Mouse (Mus musculus): ENCODE measurements around the gene Creg2.
"Not testable (repeated sequence)": the region's sequence is repeated elsewhere in the genome, so short reads cannot be mapped to it uniquely, and the experiment has no call there.

The Creg2 gene

GRCm38 (mm10) chr1:39650435-39651240, 636 bp downstream of the Creg2 start:
- peak; percentile 82 for DNase-seq (ENCODE audit: low spot score)

GRCm38 (mm10) chr1:39649691-39650434, 1.4 kb downstream of the Creg2 start:
- DNase-seq (ENCODE audit: low spot score): peak; percentile 48

- DNase-seq (ENCODE audit: low spot score): no peak
These were observed 2.7 kb downstream of the Creg2 start for GRCm38 (mm10) chr1:39648584-39648983.

- no peak for DNase-seq (ENCODE audit: low spot score)
These were observed 5.1 kb downstream of the Creg2 start for GRCm38 (mm10) chr1:39645905-39646759.

DNA sequence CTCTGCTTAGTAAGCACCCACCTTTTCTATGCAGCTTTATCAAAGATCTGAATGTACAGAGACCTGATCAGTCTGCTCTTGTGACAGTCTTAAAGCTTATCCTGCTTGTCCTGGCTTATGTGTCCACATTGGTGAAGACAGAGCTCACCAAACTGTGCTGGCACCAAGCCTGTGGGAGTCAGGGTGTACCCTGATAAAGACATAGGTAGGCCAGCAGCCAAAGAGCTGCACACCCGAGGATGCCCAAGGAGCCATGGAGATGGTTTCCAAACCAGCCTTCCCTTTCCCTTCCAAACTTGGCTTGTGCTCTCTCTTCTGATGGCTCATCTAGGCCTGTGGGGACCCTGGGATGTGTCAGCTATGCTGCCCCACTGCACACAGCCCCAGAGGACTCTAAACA, 6.9 kb downstream of the Creg2 start:
- no peak for DNase-seq (ENCODE audit: low spot score)

- DNase-seq (ENCODE audit: low spot score): no peak
These were observed 9.6 kb downstream of the Creg2 start for GRCm38 (mm10) chr1:39641667-39642066.

DNA sequence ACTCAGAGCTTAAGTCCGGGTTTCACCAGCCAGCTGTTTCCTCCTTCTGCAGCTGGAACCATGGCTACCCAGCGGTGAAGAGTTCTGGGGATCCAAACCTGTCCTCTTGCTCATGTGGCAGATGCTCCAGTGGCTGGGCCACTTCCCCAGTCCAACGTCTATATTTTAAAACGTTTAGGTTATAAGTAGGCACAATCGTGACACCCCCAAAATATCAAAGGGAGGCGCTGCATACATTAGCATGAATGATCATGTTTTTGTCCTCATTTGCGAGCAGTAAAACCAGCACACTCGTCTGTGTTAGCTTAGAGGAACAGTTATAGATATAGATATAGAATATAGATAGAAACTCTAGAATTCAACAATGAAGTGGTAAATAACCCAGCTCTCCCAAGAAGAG, 14.1 kb downstream of the Creg2 start:
- DNase-seq (ENCODE audit: low spot score): no peak

DNA sequence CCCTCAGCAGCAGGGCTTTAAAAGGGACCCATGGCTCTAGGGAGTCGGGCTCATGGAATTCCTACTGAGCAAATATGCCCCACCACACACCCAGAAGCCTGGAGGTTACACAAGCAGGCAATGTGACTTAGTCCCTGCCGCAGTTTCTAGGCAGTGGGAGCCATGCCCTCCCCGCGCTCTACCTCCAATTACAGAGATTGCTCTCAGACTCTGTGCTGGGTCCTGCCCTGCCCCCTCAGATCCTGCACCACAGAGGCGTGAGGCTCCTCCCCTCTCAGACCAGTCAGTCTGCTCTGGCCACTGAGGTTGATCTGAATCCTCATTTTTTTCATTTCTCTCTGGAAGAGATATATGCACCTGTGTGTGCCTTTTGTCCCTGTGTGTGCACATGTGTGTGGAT, 14.6 kb downstream of the Creg2 start:
- no peak for DNase-seq (ENCODE audit: low spot score)

- DNase-seq (ENCODE audit: low spot score): no peak
These were observed 15.1 kb downstream of the Creg2 start for GRCm38 (mm10) chr1:39636196-39636595.

DNA sequence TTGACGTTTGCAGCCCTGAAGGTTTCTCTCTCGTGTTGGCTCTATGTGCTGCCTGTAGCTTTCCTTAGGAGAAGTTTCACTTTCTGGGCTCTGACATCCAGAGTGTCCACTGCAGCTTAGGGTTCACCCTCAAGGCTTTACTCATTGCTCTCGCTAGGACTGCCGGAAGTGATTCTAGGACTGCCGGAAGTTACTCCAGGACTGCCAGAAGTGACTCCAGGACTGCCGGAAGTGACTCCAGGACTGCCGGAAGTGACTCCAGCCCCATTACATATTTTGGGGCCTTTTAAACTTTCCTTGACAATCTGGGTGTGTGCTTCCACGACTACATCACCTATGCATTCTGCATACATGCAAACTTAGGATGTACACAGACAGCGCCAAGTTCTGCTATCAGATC, 22.7 kb downstream of the Creg2 start:
- no peak for DNase-seq (ENCODE audit: low spot score)

- no peak for DNase-seq (ENCODE audit: low spot score)
These were observed 25.8 kb downstream of the Creg2 start for GRCm38 (mm10) chr1:39625491-39625890.

- DNase-seq (ENCODE audit: low spot score): no peak
These were observed 27.5 kb downstream of the Creg2 start for GRCm38 (mm10) chr1:39623729-39624128.

GRCm38 (mm10) chr1:39623106-39623505, 28.2 kb downstream of the Creg2 start:
- DNase-seq (ENCODE audit: low spot score): no peak

DNA sequence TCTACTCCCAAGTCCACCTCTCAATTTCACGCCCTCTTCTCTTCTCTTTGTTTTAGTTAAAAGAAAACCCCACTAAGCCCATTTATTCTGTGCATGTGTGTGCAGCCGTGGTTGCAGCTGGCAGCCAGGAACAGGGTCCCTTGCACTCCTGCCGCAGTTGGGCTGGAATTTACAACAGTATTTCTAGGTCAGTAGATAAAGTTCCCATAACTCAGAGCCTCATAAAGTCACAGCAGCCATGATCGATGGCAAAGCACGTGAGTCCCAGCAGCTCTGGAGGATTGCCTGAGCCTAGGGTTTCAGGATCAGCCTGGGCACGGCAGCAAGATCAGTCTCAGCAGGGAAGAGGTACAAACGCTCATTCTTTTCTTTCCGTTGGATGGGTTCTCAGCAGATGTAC, 32.8 kb downstream of the Creg2 start:
- DNase-seq (ENCODE audit: low spot score): no peak

GRCm38 (mm10) chr1:39615526-39615925, 35.7 kb downstream of the Creg2 start:
- no peak for DNase-seq (ENCODE audit: low spot score)

DNA sequence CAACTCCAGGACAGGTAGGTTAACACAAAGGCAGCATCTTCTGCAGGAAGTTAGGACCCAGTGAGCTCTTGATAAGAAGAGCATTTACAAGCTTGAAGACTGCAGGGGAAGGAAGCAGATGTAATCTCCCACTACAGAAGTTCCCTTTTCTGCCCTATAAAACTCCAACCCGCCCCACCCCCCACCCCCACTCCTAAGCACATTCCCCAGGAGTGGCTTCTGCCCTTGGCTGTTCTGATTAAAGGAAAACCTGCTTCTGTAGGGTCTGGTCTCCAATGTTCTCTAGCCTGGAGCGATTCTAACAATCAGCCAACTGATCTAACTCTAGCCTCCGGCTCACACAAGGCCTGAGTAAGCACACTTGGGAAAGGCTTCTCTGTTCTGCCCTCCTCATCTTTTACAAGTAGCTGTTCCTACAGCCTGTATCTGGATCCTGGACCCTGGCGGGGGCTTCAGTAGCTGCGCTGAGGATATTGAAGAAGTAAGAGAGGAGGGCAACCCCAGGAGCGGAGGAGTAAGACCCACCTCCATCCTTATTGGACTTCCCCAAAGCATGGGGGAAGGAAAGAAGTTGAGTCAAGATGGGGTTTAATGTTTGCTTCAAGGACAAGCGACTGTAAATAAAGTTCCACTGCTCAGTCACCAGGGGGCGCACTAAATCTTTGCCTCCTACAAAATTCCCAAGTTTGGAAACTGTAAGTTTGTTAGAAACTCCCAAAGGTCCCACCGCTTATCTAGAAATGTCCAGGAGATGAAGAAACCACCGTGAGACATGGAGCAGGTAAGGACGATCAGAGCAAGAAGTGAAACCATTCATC, 36.6 kb downstream of the Creg2 start:
- DNase-seq (ENCODE audit: low spot score): peak; percentile 83

- no peak for DNase-seq (ENCODE audit: low spot score)
These were observed 38.2 kb downstream of the Creg2 start for GRCm38 (mm10) chr1:39613061-39613460.

- no peak for DNase-seq (ENCODE audit: low spot score)
These were observed 38.8 kb downstream of the Creg2 start for GRCm38 (mm10) chr1:39612491-39612890.

DNA sequence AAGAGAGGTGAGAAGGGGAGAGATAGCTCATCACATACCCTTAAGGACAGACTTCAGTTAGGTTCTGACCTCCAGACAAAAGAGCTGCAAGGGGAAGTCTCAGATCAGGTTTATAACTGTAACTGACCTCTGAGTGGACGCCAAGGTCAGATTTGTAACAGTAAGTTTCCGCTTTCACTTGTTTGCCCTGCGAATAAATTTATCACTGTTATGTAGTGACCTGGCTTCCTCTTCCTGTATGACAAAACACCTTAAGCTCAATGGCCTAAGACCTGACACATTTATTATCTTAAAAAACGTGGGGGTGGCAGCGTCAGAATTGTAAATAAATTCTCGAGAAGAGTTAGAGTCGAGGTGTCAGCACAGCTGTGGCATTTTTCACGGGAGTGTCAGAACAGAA, 42.7 kb downstream of the Creg2 start:
- no peak for DNase-seq (ENCODE audit: low spot score)

DNA sequence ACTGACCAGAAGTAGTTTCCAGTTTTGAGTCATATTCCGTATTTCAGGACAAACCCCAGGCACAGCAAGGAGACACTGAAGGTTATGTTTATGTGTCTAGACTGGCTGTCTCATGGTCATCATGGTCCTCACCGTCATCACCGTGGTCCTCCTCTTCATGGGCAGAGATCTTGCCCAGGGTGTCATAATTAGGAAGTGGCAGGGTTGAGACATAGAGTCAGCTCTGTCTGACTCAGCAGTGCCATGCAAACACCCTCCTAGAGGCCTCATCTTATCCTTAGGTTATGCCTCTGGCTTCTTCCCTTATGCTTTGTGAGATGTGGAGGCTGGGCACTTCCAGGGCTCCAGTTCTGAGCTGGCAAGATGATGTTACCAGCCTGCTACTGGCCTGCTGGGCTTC, 48.8 kb downstream of the Creg2 start:
- DNase-seq (ENCODE audit: low spot score): no peak

DNA sequence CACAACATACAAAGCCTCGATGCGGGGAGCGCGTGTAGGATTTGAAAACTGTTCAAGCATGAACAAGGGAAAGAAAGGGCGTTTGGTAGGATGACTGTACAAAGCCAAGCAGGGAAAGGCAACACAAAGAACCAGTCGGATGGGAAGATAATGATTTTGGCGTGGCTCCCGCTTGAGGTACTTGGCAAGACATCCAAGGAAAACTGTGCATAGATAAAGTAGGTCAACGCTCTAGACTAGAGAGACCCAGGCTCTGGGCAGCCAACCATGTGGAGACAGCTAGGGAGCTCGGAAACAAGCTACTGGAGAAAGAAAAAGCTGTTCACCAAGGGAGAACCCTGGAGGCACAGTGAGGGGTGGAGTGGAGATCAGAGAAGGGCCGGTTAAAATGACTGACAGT, 52.5 kb downstream of the Creg2 start:
- DNase-seq (ENCODE audit: low spot score): peak; percentile 50

DNA sequence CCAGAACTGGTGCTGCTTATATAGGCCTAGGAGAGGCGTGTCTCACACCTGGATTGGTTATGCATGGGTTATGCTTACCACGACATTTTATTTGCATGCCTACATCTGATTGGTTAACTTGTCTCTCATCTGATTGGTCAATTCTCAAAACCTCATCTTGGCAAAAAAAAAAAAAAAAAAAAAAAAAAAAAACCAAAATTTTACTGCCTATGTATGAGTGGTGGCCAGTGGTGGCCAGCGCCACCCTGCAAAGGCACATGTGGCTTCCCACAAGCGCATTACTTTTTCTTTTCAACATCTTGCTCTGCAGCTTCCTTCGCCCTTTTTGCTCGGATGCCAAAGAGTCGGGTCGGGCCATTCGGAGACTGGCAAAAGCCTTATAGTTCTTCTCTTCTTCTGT, 54.1 kb downstream of the Creg2 start:
- DNase-seq (ENCODE audit: low spot score): not testable (repeated sequence)
